Mouse (Mus musculus) liver (tissue): ENCODE results near the gene Eif1ad.
A peak's percentile ranks its signal among the peaks of the same experiment; 100 is the strongest.
"Not testable (repeated sequence)": the region's sequence is repeated elsewhere in the genome, so short reads cannot be mapped to it uniquely, and the experiment has no call there.

ENCODE experiments used
- DNase-seq: peaks from one replicate; pipeline ENCODE4 v3.0.0-alpha.2; 2020; ENCODE audit warnings: mixed read lengths

Gene Eif1ad

DNA sequence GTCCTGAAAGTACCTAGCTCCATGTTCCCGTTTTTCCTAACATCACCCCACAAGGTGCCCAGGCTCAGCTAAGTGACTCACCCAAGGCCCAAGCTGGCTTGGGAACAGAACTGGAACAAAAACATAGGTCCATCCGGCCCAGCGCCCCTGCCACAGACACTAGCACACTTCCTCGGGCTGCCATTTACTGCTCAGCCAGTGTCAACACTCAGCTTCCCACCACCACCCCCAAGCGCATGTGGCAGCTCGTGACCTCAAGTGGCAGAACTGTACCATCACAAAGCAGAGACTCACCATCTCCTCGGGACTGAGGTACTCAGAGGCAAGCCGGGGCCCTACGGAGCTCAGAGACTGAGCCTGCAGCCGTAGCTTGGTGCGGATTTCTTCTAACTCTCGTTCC, 16.8 kb downstream of the Eif1ad start:
- no peak for DNase-seq

DNA sequence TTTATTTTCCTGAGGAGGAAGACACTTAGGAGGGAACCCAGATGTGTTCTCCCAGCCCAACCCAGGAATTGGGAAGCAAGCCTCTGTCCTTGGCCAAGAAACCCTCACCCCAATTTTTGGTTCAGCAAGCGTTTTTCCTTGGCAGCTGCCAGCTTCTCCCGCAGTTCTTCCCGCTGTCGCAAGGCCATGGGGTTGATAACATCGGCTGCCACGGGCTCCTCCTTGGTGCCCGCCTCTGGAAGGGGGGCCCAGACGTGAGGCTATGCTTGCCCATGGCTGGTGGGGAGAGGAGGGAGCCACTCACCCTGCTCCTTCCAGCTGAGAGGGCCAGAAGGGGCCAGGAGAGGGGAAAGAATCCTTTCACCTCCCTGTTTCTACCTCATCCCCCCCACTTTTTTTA, 18.2 kb downstream of the Eif1ad start:
- no peak for DNase-seq

DNA sequence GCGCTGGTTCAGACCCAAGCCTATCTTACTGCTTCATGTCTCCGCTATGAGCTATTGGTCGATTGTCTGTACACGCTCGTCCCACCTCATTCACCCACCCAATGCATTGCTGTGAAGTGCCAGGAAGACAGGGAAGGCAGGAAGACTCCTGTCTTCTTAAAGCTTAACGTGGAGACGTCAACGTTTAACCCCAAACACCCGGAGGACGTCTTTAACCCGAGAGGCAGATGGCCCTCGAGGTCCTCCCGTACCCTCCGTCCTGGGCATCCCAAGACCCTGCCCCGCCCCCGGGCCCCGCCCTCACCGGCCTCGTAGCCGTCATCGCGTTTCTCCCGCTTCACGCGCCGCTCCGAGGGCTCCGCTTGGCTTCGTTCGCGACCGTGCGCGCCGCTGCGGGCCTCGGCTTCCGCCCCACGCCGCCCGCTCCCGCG, 21.5 kb downstream of the Eif1ad start:
- peak; percentile 66 for DNase-seq

DNA sequence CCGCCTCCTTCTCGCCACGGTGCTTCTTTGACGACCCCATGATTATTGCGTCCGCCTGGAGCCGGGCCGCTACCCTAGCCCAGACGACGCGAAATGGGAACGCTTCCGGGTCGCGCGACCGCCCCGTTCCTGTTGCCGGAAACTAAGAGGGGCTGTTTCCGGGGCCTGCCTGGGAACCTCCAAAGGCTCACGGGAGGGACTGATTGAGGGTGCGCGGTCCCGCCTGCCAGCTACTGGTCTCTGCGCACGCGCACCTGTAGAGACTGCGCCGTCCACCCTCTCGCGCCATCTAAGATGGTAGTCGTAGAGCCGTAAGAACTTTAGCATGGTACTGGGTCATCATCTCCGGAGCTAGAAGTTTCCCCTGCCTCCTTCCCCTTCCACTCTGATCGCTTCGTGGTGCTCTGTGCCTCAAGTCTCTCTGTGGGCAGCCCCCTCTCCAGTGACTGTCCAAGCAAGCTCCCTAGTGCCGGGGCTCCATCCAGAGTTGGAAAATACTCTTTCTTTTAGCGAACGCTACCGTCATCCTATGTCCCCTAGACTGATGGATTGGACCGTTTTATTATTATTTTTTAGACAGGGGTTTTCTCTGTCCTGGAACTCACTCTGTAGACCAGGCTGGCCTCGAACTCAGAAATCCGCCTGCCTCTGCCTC, 22.2 kb downstream of the Eif1ad start, which contains the start of gene Sart1:
Gene Sart1 (minus strand): TSS at position 116 of the 655 bp plus-strand sequence.
- peak; percentile 96 for DNase-seq

DNA sequence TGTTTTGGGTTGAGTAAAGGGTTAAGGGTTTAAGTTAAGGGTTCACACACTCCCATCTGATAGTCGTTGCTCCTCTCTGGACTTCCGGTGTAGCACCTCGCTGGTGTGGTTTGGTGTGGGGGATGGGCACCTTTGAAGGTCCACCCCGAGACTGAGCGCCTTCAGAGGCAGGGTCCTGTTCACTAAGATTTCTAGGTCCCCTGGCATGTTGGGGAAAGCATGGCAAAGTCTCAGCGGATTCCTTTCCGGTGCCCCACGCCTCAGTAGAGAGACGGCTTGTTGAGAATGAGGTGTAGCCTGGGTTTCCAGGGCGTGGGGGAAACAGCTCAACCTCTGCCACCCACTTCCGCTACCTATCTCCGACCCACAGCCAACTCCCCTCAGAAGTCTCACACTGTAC, 23.1 kb downstream of the Eif1ad start:
- peak; percentile 74 for DNase-seq

DNA sequence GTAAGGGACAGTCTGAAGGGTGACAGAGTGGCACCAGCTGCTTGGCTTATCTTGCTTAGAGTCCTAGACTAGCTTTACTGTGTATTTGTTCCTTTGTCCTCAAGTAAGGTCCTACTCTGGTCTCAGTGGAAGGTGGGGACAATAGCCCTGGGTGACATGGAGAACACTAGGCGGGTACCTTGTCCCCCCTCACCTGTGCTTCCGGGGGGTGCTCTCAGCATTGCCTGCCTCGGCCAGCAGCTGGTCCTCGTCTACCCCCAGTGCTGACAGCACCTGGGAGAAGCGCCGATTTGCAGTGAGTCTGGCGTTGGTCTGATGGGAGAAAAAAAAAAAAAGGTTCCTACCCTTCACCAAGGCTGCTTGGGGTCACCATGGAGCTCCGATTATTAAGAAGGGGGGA, 23.9 kb downstream of the Eif1ad start:
- no peak for DNase-seq

DNA sequence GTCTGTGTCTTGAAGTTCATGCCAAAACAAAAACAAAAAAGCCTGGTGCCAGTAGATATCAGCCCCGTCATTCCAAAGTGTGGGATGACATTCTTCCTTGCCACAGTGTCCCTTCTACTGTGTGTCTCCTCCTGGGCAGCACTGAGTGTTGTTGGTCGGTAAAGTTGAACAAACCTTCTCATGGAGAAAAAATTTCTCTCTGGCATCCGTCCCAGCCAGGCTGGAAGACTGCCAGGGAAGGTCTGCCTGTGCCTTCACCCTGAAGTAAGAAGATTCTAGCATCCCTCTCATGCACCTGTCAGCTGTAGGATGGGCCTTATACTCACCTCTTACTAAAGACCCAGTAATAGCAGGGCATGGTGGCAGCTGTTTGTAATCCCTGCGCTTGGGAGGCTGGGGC, 26.4 kb downstream of the Eif1ad start:
- no peak for DNase-seq

DNA sequence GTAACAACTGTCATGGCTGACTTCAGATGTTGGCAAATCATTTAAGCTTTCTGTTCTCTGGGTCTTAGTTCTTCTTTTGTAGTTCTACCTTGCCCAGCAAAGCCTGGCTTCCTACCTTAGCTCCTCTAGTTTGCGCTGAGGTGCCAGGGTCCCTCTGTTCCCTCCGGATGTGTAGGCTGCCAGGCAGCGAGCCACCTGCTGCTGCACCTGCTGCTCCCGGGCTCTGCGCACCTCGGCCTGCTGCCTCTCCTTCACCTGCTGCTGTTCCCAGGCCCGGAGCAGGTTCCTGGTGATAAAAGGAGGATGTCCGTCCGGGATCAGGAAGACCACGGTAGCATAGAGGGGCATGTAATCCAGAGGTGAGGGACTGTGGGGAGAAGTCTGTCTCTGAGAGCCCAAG, 27.6 kb downstream of the Eif1ad start:
- DNase-seq = no peak

DNA sequence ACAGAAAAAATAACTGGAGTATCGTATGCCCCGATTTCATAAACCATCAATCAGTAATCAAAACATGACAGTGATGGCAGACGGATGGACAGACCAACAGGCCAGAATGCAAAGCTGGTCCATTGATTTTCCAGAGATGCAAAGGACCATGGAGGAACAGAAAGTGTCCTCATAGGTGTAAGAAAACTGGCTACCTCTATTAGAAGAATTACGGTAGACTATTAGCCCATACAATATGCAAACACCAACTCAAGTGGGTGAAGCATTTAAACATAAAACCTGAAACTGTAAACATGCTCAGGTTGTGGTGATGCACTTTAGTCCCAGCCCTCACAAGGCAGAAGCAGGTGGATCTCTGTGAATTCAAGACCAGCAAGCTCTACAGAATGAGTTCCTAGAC, 28.8 kb downstream of the Eif1ad start:
- no peak for DNase-seq

DNA sequence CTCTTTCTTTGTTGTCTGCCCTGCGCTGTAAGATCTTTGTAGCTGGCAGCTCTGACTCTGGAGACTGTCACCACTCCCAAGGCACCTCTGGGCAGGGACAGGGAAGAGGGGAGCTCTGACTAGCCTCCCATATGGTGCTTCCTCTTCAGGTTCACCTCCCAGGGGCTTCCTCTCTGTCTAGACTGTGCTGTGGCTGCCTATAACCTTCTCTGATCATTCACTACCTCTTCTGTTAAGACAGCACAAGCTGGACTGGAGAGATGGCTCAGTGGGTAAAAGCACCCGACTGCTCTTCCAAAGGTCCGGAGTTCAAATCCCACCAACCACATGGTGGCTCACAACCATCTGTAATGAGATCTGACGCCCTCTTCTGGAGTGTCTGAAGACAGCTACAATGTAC, 34.5 kb downstream of the Eif1ad start:
- DNase-seq = not testable (repeated sequence)

DNA sequence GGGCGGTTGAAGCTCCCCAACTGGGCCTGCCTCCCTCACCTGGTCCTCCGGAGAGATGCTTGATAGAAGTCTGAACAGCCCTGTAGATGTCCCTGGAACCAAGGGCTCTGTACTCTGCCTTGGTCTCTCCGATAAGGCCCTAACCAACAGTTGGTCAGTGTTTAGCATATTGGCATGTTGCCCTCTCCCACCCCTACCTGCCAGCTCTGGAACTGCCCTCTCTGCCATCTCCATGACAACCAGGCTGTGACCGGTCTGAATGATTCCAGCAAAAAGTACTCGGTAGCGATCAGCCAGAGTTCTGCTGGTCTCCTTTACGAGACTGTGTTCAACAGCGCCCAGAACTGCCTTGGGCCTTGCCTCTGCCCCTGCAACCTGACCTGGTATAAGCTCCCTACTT, 35.8 kb downstream of the Eif1ad start, which contains the start of gene Tsga10ip:
Gene Tsga10ip (minus strand): TSS at position 234 of the 400 bp plus-strand sequence.
- DNase-seq = no peak

DNA sequence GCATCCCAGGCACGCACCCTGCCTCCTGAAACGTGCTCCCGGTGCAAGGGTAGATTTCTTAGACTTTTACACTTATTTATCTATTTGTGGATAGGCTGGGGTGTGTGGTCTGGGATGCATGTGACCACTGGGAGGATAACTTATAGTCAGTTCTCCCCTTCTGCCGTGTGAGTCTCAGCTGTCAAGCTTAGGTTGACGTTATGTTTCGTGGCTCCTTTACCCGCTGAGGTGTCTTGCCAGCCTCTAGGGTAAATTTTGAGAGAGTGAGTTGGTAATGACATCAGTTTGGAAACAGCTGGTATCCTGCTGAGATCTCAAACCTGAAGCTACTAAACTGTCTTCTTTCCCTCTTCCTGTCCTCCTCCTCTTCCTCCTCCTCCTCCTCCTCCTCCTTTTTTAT, 39.4 kb downstream of the Eif1ad start:
- no peak for DNase-seq

DNA sequence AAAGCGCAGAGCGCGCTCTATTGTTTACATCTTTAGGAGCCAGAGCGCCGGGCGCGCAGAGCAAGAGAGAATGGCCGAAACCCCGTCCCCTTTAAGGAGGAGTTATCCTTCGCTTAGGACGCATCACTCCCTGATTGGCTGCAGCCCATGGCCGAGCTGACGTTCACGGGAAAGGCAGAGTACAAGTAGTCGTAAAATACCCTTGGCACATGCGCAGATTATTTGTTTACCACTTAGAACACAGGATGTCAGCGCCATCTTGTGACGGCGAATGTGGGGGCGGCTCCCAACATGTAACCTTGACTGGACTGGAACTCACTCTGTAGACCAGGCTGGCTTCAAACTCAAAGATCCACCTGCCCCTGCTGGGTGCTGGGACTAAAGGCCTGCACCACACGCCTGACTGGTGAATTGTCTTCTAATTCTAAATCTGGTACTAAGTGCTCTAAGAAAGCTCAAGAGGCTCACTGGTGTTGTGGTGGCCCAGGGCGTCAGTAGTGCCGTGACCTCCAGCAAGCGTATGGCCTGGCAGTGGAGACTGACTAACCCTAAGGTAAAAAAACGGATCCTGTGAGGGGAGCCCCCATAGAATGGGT, 40.1 kb downstream of the Eif1ad start:
- peak; percentile 66 for DNase-seq

DNA sequence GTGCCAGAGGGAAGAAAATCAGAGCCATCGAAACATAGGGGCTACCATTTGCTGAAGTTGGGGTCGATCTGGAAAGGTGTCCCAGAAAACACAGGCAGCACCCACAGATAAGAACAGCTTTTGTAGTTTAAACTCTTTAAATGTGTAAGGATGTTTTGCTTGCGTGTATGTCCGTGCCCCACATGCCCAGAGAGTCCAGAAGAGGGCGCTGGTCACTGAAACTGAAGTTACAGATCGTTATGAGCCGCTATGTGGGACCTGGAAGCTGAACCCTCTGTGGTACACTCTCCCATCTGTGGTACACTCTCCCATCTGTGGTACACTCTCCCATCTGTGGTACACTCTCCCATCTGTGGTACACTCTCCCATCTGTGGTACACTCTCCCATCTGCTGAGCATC, 40.6 kb downstream of the Eif1ad start:
- peak; percentile 88 for DNase-seq

DNA sequence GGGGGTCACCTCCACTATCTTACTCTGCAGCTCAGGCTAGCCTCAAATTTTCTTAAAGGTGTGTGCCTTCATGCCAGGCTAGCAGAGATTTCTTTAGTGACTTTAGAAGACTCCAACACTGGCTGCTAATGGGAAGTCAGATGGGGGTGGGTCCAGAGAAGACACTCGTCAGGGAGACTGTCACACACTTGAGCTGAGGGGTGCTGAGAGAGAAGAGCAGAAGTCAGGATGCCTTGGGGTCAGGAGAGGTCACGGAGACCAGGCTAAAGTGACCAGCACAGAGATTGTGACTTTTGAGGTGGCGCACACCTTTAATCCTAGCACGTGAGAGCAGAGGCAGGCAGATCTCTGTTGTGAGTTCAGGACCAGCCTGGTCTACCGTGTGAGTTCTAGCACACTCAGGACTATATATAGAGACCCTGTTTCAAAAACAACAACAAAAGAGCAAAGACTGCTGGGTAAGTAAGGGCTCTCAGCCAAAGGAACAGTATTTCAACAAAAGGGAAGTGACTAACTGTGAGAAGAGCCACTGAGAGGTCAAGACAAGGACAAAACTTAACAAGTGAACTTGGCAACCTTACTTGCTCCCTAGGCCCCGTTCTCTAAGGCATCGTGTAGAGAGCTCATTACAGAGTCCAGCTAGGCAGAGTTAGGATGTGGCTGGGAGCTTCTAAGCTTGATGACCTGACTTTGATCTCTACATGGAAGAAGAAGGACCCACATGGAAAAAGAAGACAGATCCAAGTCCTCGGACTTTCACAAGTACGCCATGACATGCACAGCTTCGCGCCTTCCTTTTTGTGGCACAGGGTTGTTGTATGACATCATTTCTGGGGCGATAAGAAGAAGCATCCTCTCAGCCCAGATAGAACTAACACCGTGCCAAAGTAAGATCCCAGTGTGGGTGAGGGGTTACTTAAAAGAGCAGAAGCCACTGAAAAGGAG, 41.8 kb downstream of the Eif1ad start:
- no peak for DNase-seq

DNA sequence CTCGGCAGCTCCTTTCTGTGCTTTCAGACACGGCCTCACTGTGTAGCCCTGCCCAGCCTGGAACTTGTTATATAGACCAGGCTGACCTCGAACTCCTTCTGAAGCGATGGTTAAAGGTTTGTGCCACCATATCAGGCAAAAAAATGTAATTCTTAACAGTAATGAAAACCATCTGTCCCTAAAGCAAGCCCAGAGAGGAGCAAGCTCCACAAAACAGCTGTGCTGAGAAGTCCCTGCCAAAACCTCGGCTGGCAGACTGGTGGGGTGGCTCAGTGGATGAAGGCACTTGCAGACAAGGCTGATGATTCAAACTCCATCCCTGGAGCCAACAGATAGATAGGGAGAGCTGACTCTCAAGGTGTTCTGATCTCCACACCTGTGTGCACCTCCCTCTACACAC, 42.5 kb downstream of the Eif1ad start:
- DNase-seq = no peak

DNA sequence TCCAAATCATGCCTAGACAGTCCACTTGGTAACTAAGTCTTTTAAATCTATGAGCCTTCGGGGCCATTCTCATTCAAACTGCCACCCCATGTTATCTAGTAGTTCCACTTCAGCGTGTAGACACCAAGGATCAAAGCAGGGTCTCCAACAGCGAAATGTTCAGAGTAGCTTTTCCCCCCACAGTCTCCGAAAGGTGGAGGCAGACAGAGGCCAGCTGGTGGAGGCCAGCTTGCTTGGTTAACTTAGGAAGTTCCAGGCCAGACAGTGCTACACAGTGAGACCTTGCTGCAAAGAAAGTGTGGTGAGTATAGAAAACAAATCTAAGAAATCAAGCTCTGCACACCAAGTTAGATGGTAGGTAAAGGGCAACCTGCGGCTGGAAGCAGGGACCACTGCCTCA, 44.1 kb downstream of the Eif1ad start:
- no peak for DNase-seq

DNA sequence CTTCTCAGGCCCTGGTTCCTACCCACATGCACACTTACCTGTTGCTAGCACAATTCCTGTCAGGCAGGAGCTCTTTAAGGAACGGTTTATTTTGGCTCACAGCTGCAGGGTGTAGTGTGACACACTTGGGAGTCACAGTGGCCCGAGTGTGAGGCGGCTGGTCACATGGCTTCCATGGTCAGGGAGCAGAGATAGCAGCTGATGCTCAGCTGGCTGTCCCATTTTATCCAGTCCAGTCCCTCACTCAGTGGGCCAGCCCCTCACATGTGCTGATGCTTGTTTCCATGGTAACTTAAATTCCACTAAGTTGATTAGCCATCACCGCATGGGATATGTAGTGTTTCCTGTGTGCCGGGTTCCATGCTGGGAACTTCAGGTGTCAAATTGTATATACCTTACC, 45.4 kb downstream of the Eif1ad start:
- no peak for DNase-seq

DNA sequence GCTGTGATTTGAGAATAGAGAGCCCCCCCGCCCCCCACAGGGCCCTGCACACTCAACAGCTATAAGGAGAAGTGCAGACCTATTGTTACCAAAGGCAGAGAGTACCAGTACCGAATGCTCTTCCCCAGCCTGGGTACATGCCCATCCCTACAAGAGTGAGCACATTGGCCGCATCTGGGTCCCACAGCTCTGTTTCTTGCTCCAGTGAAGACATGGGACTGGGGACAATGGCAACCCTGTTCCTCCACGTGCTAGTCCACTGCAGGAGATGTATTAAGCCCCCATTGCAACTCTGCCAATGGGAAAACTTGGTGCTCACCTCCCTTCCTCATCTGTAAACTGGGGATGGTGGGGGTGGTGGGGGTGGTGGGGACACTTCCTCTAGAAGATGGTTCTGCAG, 47.3 kb downstream of the Eif1ad start:
- no peak for DNase-seq

DNA sequence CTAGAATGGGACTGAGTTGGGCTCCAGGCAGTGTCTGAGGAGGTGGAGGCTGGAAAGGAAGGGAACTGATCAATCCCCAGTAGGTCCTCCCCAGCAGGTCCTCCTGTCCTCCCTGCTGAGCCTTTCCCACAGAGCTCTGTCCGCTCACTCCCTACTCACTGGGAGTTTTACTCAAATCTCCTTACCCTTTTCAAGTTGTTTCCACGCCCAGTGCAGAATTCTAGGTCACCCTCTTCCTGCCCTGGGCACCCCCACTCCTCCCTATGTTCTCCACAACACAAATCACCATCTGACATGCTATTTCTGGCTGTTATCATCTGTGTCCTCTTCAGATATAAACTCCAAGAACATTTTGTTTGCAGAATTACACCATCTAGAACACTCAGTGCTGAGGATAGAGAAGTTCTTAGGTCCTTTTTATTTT, 48.0 kb downstream of the Eif1ad start:
- no peak for DNase-seq

DNA sequence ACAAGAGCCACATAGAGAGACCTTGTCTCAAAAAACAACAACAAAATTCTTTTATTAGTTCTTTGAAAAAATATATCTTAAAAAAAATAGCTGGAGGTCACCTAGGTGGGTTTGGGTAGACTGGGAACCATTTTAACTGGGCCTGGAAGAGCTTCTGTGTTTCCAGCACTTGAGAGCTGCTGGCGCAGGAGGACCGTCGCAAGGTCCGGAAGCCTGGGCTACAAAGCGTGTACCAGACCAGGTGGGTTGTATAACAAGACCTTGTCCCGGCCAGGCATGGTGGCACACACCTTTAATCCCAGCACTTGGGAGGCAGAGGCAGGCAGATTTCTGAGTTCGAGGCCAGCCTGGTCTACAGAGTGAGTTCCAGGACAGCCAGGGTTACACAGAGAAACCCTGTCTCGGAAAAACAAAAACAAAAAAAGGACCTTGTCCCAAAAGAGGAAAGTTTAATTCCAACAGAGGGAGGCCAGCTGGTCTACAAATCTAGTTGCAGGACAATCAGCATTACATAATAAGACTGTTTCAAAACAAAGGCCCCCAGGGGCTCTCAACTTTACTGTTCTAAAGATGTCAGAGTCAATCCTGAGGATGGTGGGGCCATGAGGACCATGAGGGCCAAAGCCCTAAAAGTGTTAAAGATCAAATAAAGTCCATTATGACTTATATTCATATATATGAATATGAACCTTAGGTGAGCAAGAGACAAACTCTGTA, 52.4 kb downstream of the Eif1ad start:
- no peak for DNase-seq

DNA sequence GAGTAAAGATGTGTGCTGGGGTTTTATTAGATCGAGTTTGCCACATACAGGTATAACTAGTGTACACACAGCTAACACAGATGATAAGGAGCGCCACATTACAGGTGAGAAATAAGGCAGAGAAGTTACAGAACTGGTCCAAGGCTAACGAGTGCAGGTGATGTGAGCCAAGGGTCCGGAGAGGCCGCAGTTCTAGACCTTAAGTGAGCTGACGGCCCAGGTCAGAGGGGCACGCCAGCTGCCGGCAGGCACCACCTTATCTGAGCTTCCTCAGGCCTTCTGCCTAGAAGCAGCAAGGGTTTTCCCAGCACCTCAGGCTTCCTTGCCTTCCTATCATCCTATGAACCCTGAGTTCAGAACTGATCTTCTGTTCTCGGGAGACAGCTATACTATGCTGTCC, 53.1 kb downstream of the Eif1ad start:
- no peak for DNase-seq

DNA sequence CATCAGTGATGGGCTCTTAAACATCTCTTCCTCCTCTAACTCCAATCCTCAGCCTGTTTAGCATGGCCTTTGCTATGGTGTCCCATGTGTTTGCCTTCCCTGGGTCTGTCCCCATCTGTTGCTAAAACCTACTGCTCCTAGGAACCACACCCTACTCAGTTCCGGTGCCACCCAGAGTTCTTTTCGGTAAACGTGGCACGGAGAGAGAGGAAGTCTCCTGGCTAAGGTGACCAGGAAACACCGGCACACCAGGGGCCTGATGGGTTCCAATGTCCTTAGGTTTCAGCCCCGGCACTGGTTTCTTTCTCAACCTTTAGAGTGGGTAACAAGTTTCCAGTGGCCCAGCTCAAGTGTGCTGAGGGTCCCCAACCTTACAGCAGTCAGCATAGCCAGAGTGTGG, 54.0 kb downstream of the Eif1ad start:
- DNase-seq = no peak
